Mouse (Mus musculus) layer of hippocampus, postnatal 36 days (tissue): ENCODE measurements around the gene Jsrp1. TPM values are rescaled to one million over a fixed set of nuclear protein-coding genes. Genes with fewer than 3 reads are reported as not detected.

Experiments used
- microRNA-seq, 2 experiments: library from miRNA; unstranded; fragments of <30 nt; microRNA quantifications; one replicate each; pipeline ENCODE4 v1.2.0; 2021
- total RNA-seq, 2 experiments: library from RNA; stranded (reverse); gene quantifications; 2 replicates each; pipeline ENCODE4 v1.2.3; 2021

Gene Jsrp1
- total RNA-seq, 2 experiments from 2014 or later, result 2.3 to 2.5 TPM

Small RNA genes lying within 50 kb of the gene (microRNA-seq; reads per million reads assigned to microRNA genes)
- gene Mir1982, result 4.4 to 5.7 reads per million in 2 experiments

Other genes with a start within 250 kb of the Jsrp1 start
- 10 to 100 TPM; 51.7 to 56.8 TPM for gene Klf16, start 236.2 kb downstream of the Jsrp1 start, total RNA-seq
- gene Abhd17a, start 223.2 kb downstream of the Jsrp1 start, total RNA-seq, result 100 to 1,000 TPM; 161 to 176 TPM
- 10 to 100 TPM; 41.8 to 44.9 TPM for gene Scamp4, start 210.6 kb downstream of the Jsrp1 start, total RNA-seq
- 1 to 10 TPM; 3.8 to 4.5 TPM for gene Adat3, start 210.6 kb downstream of the Jsrp1 start, total RNA-seq
- gene Gm49322, start 207.5 kb downstream of the Jsrp1 start, total RNA-seq, result 1 to 10 TPM; 2.6 to 3.1 TPM
- 100 to 1,000 TPM; 216 to 241 TPM for gene Csnk1g2, start 190.7 kb downstream of the Jsrp1 start, total RNA-seq
- gene Btbd2, start 156.4 kb downstream of the Jsrp1 start, total RNA-seq, result 100 to 1,000 TPM; 102 to 106 TPM
- gene Mknk2, start 135.4 kb downstream of the Jsrp1 start, total RNA-seq, result 10 to 100 TPM; 44.7 to 52.3 TPM
- 10 to 100 TPM; 16.0 to 16.1 TPM for gene Mob3a, start 111.5 kb downstream of the Jsrp1 start, total RNA-seq
- gene Izumo4, start 111.3 kb downstream of the Jsrp1 start, total RNA-seq, result 10 to 100 TPM; 49.7 to 57.0 TPM
- gene Ap3d1, start 71.2 kb downstream of the Jsrp1 start, total RNA-seq, result 100 to 1,000 TPM; 142 to 147 TPM
- gene Dot1l, start 58.3 kb downstream of the Jsrp1 start, total RNA-seq, result 10 to 100 TPM; 48.6 to 61.9 TPM
- 10 to 100 TPM; 43.8 to 47.1 TPM for gene Sf3a2, start 15.3 kb downstream of the Jsrp1 start, total RNA-seq
- gene Plekhj1, start 14.9 kb downstream of the Jsrp1 start, total RNA-seq, result 10 to 100 TPM; 73.8 to 74.5 TPM
- gene Amh, start 8.3 kb downstream of the Jsrp1 start, total RNA-seq, result 1 to 10 TPM; 3.9 to 4.2 TPM
- gene Oaz1, start 13.2 kb upstream of the Jsrp1 start, total RNA-seq, result 100 to 1,000 TPM; 484 to 486 TPM
- 10 to 100 TPM; 40.1 to 47.7 TPM for gene Lingo3, start 30.5 kb upstream of the Jsrp1 start, total RNA-seq
- 10 to 100 TPM; 40.0 to 47.7 TPM for gene Lsm7, start 41.7 kb upstream of the Jsrp1 start, total RNA-seq
- gene Sppl2b, start 41.8 kb upstream of the Jsrp1 start, total RNA-seq, result 10 to 100 TPM; 56.0 to 67.0 TPM
- gene Tmprss9, start 58.4 kb upstream of the Jsrp1 start, total RNA-seq, result under 1 TPM; 0.15 to 0.40 TPM
- 100 to 1,000 TPM; 142 to 144 TPM for gene Timm13, start 87.5 kb upstream of the Jsrp1 start, total RNA-seq
- gene Lmnb2, start 104.7 kb upstream of the Jsrp1 start, total RNA-seq, result 10 to 100 TPM; 19.6 to 19.7 TPM
- gene Gadd45b, start 116.6 kb upstream of the Jsrp1 start, total RNA-seq, result 10 to 100 TPM; 17.7 to 19.1 TPM
- gene Gng7, start 201.4 kb upstream of the Jsrp1 start, total RNA-seq, result 100 to 1,000 TPM; 161 to 175 TPM
- gene Diras1, start 212.2 kb upstream of the Jsrp1 start, total RNA-seq, result 10 to 100 TPM; 96.5 to 98.1 TPM
- gene Slc39a3, start 223.9 kb upstream of the Jsrp1 start, total RNA-seq, result 10 to 100 TPM; 69.6 to 71.4 TPM
- gene Sgta, start 246.7 kb upstream of the Jsrp1 start, total RNA-seq, result 100 to 1,000 TPM; 174 to 175 TPM